Mouse (Mus musculus) mature B cell (primary cell): ENCODE data around the gene Med10.

Source experiments
- in situ Hi-C: fragments of 300-500 bp; cut with MboI; formaldehyde crosslinking; loops from 2 replicates; pipeline ENCODE4 v1.14.3; 2019

The Med10 gene

DNA sequence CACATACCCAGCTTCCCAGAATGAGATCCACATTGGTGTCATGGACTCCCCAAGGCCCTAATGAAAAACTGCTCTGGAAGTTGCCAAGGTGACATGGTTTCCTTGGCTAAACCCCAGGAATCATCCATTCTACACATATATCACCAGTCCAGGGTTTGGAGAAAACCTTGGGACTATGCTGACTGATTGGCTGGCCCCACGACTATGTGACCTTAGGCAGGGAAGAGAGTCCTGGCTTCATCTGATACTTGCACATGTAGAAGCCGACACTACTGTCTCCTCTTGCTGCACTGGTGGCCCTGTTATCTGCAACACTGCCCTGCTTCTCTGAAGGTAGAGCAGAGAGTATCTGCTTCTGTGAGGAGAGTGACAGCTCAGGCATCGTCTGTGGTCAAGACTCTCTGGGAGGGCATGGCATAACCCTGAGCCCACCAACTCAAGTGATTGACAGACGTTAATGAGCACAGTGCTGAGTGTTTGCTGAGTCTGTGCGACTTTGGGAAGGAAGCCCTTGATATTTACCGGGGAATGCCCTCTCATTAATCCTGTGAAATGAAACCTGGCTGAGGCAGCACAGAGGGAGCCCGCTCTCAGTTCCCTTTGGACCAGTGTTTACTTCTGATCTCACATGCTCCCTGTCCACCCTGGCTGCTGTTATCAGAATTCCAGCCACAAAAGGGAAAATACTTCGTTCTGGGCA is 23.4 kb downstream of the Med10 start:
- in situ Hi-C loops: no loop called here

DNA sequence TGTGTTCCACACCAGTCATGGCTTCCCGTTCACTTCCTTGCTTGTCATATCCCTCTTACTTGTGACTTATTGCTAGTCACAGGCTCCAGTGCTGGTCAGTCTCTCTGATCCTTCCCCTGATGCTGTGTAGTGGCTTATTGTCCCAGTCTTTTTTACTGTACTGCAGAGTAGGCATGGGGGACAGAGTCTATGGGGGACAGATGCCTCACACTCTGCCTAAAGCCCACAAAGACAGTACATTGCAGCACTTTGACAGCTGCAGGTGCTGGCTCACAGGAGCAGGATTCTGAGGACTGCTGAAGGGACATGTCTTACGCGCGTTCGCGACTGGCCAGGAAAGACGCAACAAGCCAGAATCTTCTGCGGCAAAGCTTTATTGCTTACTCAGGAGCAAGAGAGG is 28.4 kb downstream of the Med10 start:
- in situ Hi-C loops: no loop called here

DNA sequence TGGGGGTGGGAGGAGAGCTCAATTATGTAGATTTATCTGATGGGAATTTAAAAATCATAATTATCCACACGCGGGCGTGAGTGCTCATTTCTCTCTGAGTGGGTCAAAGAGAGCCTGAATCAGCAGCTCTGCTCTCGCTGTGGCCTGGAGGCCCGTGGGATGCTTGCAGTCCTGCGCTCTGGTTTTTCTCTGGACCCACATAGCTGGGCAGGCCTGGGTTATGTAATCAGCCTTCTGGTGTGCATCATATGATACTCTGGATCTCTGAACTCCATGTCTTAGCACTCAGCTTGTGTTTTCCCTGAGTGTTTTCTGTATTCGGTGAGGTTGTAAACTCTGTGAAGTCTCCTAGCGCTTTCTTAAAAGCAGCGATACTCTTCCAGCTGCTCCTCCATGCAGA is 30.4 kb downstream of the Med10 start:
- in situ Hi-C loops: no loop called here

DNA sequence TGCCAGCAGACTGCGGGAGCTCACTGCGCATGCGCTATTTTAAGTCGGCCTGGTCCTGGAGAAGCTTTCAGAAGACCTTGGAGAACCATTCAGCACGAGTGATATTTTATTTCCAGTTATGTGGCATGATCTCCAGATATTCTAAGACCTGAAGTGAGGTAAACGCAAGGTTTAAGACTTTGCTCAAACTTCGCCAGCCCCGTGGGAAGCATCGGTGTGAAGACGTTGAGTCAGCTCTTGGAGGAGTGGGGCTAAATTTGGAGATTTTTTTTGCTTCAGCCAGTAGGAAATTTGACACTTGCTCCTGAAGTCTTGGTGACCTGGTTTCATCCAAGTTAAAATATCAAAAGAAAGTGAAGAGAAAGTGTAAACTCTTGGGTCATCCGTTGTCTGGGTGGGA is 31.2 kb downstream of the Med10 start:
- in situ Hi-C loops: no loop called here

DNA sequence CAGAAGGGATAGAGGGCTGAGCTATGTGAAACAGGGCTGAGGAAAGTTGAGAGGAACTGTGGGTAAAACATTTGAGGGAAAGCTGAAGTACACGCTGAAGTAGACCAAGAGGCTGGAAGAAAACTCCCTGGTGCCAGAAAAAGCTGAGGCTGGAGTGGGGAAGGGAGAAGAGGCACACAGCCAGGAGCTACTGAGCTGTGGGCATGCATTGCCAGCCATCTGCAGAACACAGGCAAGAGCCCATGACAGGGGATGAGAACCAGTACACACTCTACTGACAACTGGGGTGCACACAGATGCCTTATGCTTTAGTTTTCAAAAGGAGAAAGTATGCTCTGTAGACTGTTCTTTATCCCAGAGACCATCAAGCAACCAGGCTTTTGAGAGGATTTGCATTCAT is 43.4 kb downstream of the Med10 start:
- in situ Hi-C loops: no loop called here

DNA sequence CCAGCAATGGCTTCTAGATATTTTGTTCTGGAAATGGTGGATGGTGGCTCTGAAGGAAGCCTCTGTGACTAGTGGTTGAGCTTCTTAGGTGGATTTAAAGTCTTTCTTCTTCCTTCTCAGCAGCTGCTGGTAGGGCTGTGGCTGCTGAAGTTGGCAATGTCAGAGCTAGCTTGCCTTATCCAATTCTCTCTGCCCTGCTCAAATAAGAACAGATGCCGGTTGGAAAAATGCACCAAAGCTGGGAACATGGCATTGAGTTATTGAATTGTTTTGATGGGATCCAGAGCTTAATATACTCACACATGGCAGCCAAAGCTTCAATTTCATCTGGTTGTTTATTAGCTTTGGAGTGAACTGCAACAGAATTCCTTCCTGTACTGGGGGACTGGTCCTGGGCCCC is 47.4 kb downstream of the Med10 start:
- in situ Hi-C loops: no loop called here

DNA sequence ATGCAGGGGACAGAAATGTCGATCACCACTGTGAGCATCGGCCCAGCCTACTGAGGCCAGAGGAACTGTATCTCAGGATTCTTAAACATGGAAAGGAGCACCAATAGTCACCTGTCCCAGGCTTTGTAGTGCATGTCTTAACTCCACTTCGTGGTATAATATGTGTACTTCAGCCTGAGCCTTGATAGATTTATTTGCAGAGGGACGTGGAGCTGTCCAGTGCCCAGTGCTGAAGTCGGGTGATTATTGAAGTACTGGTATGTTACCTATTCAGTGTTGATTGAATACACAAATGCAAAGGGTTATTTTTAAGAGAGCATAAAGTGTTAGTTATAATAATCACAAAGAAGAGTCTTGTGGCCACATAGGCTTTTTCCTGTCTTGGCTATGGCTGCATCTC is 50.1 kb downstream of the Med10 start:
- in situ Hi-C loops: no loop called here

DNA sequence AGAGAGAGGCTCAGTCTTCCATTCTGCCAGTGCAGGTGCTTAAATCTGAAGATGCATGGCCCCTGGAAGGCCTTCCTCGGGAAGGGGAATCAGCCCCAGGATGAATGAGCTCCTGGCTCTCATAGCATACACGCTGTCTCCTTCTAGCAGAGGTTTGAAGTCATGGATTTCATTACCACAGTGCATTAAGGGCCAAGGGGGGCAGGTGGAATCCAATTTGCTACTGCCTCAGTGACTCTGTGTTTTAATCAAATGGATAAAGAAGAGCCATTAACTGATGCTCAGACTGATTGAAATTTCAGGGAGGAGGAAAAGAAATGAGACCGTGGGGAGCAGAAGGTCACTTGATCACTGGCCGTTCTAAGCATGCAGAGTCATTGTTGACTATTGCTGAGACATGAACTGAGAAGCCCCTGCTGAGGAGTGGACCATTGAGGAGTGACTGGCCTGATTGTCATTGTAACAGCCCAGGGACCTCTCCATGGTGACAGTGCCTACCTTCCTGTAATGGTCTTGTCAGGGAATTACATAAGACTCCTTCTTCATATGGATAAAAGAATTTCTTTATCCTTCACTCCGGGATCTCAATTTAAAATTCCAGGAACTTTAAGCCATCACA is 51.3 kb downstream of the Med10 start:
- in situ Hi-C loops: no loop called here

DNA sequence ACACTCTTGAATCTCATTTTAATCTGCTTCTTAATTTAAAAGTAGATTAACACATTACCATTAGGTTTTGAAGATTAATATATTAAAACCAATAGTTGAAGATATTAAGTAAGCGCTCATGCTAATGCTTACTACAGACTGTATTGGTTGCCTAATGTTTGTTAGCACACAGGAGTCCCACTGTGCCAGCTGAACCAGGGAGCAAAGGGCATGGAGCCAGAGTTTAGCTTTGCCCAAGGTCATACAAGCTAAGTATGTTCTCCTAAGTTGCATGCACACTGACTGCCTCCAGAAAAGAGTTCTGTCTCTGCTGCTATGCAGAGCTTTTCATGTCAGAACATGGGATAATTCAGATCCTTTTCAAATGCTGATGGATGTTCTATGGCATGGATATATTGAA is 53.7 kb downstream of the Med10 start:
- in situ Hi-C loops: no loop called here

DNA sequence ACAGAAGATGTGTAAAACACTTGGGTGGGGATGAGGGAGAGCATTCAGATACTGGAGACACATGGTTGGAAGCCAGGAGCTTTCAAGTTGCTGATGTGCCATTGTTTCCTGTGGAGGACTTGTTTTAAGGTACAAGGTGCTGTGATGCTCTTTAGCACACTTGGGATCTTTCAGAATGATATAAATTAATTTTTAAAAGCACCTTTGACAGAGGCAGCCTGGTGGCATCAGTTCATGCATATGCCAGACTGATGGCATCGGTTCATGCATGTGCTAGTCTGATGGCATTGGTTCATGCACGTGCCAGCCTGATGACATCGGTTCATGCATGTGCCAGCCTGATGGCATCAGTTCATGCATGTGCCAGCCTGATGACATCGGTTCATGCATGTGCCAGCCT is 60.1 kb downstream of the Med10 start:
- in situ Hi-C loops: no loop called here

DNA sequence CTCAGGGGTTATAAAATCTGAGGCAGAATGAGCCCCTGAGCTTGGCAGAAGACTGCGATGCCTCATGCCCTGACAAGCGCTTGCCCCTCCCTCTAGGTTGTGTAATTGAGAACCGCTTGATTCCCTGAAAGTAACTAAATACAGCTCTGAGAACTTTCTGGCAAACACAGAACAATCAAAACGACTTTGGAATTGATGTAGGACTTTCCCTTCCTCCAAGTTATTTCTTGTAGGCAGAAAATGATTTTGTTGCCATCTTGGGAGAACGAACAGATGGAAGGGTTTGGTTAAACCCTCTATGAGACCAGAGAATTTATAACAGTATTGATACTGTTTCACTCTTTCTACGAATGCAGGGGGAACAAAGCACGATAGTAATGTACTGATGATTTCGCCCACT is 62.7 kb downstream of the Med10 start:
- in situ Hi-C loops: no loop called here
